Mouse (Mus musculus): Measurements from ENCODE around the gene Lmx1b.

DNA sequence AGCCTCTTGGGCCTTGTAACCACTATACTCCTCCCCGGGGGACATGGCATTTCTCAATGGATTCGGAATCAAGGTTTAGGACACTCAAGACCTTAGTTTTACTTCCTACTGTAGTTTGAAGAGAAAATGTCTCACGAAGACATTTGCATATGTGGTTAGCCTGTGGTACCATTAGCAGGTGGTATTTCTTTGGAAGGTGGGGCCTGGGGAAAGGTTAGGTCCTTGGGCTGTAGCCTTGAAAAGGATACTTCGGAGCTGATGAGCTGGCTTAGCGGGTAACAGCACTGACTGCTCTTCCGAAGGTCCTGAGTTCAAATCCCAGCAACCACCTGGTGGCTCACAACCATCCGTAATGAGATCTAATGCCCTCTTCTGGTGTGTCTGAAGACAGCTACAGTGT lies 67.2 kb downstream of the Lmx1b start:
- TF ChIP-seq CTCF (IDR thresholded peaks at IDR 0.05; ENCODE audit: low read depth, low read length) (no peak), POLR2A (IDR thresholded peaks at IDR 0.05; ENCODE audit: borderline replicate concordance, low read depth, low read length) (no peak)

Data from bone marrow macrophage, adult 2 months (primary cell).